Mouse (Mus musculus) thymus, adult 2 months (tissue): ENCODE measurements at regions not wholly inside any gene's neighbourhood (a gene's known extent, or its start where the extent isn't known, plus 50 kb on each side); places are given as distances from the start of the nearest gene placed in this dataset.

ENCODE experiments used
- DNase-seq: peaks from one replicate; pipeline ENCODE4 v3.0.0; 2021
- H3K27ac ChIP-seq: fragments of 200-500 bp; 2 replicates; pipeline ENCODE4 v1.5.1; 2012; ENCODE audit warnings: low read length, control low read depth; ENCODE audit not compliant: control insufficient read depth, insufficient read depth
- H3K27me3 ChIP-seq: fragments of 200-500 bp; 2 replicates; pipeline ENCODE4 v1.6.1; 2012; ENCODE audit warnings: mild to moderate bottlenecking, low read length, moderate library complexity, mixed read lengths; ENCODE audit not compliant: control insufficient read depth, insufficient read depth
- H3K36me3 ChIP-seq: fragments of 200-500 bp; 2 replicates; pipeline ENCODE4 v1.6.1; 2012; ENCODE audit warnings: mild to moderate bottlenecking, low read length, moderate library complexity; ENCODE audit not compliant: control insufficient read depth, insufficient read depth
- H3K4me1 ChIP-seq: fragments of 200-500 bp; replicated peaks from 2 replicates; pipeline ENCODE4 v1.6.1; 2012; ENCODE audit warnings: low read length; ENCODE audit not compliant: control insufficient read depth, insufficient read depth
- H3K4me3 ChIP-seq: fragments of 200-500 bp; 2 replicates; pipeline ENCODE4 v1.5.1; 2012; ENCODE audit warnings: mild to moderate bottlenecking, low read length, control low read depth, moderate library complexity; ENCODE audit not compliant: control insufficient read depth, insufficient read depth
- CTCF ChIP-seq: fragments of 200-500 bp; IDR thresholded peaks from 2 replicates; pipeline ENCODE4 v1.5.1; 2012; ENCODE audit warnings: mild to moderate bottlenecking, control low read depth, low read length, moderate library complexity, borderline replicate concordance; ENCODE audit not compliant: control insufficient read depth, poor library complexity, insufficient read depth; ENCODE audit errors: extremely low read depth
- POLR2A ChIP-seq: fragments of 200-500 bp; IDR thresholded peaks from 2 replicates; pipeline ENCODE4 v1.6.1; 2012; ENCODE audit warnings: mild to moderate bottlenecking, low read length, control low read depth, moderate library complexity; ENCODE audit not compliant: control insufficient read depth, poor library complexity, insufficient read depth; ENCODE audit errors: extremely low read depth
- WGBS: fragments of 180-500 bp; shearing (Covaris S2); methylation state at CpG from one replicate; pipeline ENCODE4 v1.1.7; 2018; 5-methylcytosine and 5-hydroxymethylcytosine counted together

DNA sequence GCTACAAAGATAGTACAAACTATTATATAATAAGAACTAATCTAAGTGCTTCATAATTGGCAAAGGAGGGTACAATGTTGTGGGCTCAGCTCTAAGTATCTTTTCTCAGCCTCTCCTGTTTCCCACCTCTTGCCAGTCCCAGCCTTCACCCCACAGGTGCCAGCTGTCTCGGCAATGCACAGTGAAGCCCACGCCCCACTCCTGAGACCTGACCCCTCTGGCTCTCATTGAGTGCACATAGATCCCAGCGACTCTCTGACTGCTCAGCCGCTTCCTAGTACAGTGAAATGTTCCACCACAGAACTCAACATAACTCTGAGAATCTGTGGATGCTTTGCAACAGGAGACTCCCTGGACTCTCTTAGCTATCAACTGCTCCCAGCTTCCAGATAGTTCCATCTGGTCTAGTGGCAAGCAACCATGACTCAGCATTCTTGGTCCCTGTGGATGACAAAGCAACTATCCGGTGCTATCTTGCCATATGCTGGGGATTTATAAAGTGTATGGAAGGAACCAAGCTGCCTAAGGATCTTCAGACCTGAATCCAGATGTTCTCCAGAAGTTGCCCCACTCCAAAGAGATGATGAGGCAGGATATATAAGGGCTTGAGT lies 277.5 kb downstream of the Qk start:
- TF ChIP-seq CTCF: no peak
- no peak for TF ChIP-seq POLR2A
- no peaks in the 10 kb centered on the region for H3K27me3 ChIP-seq
- H3K4me1 ChIP-seq: no peaks in the 10 kb centered on the region
- 93% methylated on average over 5 of the region's 5 CpGs for WGBS
- no peaks in the 10 kb centered on the region for H3K36me3 ChIP-seq
- H3K4me3 ChIP-seq: no peak overlapping the region
- H3K27ac ChIP-seq: no peak overlapping the region
- no peak for DNase-seq

DNA sequence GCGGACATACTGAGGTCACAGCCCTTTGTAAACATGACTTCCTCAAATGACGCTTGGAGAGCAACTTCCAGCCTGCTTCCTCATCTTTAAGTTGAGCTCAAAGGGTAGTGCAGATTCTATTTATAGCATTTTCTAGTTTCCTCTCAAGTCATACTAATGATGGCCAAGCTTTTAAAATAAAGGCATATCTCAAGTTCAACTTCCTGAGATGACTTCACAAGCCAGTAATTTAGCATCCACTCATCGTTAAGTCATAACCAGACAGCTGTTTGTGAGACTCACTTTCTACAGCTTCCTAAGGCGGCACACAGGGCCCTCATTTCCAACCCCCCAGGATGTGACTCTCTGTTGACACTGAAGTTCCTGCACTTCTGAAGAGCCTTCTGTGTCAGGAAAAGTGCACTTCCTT lies 278.7 kb downstream of the Qk start:
- TF ChIP-seq CTCF: no peak
- no peak for TF ChIP-seq POLR2A
- no peak overlapping the region for H3K27ac ChIP-seq
- H3K4me1 ChIP-seq: no peaks in the 10 kb centered on the region
- no peaks in the 10 kb centered on the region for H3K27me3 ChIP-seq
- DNase-seq: no peak
- H3K4me3 ChIP-seq: no peak overlapping the region
- 19% methylated on average over 4 of the region's 4 CpGs for WGBS
- H3K36me3 ChIP-seq: no peaks in the 10 kb centered on the region

DNA sequence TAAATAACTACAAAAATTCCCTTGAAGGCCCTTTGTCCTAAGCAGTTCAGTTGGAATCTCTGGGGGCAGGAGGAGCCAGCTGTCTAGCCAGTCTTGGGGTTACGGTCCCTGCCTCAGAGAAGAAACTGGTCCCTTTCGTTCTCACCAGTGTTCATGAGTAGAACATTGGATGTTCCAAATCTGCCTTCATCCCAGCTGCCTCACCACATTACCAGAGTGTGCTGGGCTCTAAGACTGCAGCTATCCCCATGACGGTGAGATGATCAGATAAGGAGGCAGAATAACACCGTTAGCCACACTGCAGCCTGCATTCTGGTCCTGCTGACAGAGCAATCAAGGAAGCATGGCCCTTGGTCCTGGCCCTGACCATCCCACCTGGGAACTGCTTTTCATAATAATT lies 279.3 kb downstream of the Qk start:
- TF ChIP-seq POLR2A (no peak), CTCF (no peak)
- Histone ChIP-seq H3K27ac (no peak overlapping the region), H3K4me1 (no peaks in the 10 kb centered on the region), H3K36me3 (no peaks in the 10 kb centered on the region), H3K4me3 (no peak overlapping the region), H3K27me3 (no peaks in the 10 kb centered on the region)
- DNase-seq: no peak
- 39% methylated on average over 4 of the region's 4 CpGs for WGBS

DNA sequence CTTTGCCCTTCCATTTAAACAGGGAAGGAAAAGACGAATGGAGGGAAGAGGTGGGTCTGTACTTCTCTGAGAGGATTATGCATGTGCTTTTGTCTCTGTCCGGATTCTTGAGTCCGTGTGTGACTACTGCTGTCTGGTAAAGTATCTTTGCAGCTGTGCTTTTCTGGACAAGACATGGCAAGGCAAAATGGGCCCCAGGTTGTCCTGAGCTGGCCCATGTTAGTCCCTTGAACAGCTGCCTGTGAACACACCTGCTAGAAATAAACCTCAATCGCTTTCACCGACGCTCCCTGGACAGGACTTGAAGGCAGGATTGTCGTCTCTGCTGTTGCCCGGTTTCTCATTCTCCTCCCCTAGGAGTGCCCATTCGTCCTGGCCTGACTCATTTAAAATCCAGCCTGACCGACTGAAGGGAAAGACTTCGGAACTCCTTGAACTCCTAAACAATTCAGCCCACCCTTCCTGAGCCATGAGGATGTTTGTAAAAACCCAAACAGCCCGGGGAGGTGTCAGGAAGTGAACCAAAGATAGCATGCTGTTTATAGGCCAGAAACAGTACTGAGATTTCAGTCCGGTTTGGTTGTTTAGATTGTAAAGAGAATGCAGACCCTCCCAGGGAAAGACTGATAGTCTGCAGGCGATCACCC lies 281.7 kb downstream of the Qk start:
- Histone ChIP-seq H3K4me1 (no peaks in the 10 kb centered on the region), H3K27me3 (no peaks in the 10 kb centered on the region), H3K36me3 (no peaks in the 10 kb centered on the region), H3K4me3 (no peak overlapping the region), H3K27ac (no peak overlapping the region)
- WGBS: 89% methylated on average over 14 of the region's 14 CpGs
- TF ChIP-seq CTCF (no peak), POLR2A (no peak)
- DNase-seq: no peak

DNA sequence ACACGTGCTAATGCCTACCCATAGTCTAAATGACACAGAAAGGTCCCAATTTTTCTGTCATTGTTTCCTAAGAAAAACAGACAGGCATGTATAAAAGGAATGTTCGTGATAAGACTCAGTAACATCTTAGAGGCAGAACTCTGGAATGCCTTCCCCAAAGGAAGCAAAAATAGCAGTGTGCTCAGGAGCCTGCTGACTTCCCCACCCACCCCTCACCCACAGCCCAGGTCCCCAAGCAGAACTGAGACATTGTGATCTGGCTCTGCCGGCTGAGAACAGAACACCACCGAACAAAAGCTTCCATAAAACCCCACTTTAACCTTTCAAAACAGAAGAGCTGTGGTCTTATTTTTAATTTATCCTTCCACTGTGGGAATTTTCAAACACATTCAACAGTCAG lies 286.1 kb downstream of the Qk start:
- no peaks in the 10 kb centered on the region for H3K36me3 ChIP-seq
- TF ChIP-seq CTCF (no peak), POLR2A (no peak)
- no peak for DNase-seq
- no peak overlapping the region for H3K4me3 ChIP-seq
- H3K4me1 ChIP-seq: no peaks in the 10 kb centered on the region
- H3K27me3 ChIP-seq: no peaks in the 10 kb centered on the region
- 57% methylated on average over 4 of the region's 4 CpGs for WGBS
- H3K27ac ChIP-seq: no peak overlapping the region

DNA sequence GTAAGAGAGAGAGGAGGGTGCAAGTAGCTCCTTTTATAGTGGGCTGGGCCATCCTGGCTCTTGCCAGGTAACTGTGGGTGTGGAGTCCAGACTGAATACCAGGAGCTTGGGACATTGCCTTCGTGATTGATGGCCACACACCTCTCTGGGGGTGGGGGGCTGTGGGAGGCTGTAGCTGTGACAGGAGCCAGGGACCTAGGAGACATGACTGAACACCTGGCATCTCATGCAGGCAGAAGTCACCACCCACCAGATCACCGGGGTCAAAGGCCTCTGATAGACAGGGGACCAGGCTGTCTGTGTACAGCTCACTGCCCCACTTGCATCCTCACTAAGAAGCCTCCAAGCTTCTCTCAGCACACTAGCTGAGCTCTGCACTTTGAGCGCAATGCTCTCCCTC lies 288.6 kb downstream of the Qk start:
- WGBS: 90% methylated on average over 3 of the region's 3 CpGs
- no peaks in the 10 kb centered on the region for H3K27me3 ChIP-seq
- H3K4me3 ChIP-seq: no peak overlapping the region
- no peaks in the 10 kb centered on the region for H3K4me1 ChIP-seq
- H3K27ac ChIP-seq: no peak overlapping the region
- TF ChIP-seq POLR2A (no peak), CTCF (no peak)
- DNase-seq: no peak
- no peaks in the 10 kb centered on the region for H3K36me3 ChIP-seq
